Mouse (Mus musculus) cerebellum, adult 11-12 months (tissue): ENCODE data around the gene Gm20388.
"Not testable (repeated sequence)": the region's sequence is repeated elsewhere in the genome, so short reads cannot be mapped to it uniquely, and the experiment has no call there.

Experiments
- DNase-seq: peaks from one replicate; pipeline ENCODE4 v3.0.0; 2022

Gm20388 gene

DNA sequence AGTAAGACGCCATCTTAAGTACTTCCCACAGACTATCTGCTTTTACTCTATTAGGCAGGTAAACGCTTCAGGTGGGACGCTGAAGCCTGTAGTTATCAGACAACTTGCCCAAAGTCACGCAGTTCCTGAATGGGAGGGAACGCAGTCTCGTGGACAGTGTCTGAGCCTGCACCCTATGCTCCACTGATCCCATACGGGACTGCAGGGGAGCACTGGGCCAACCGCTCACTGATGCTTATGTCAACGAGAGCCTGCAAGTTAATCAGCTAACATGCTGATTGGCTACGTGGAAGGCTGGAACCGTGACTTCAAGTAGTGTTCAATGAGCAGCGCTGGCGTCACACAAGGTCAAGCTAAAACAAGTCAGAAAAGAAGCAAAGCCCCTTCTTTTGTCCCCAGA is 4109.1 kb downstream of the Gm20388 start:
- DNase-seq = peak; percentile 19

DNA sequence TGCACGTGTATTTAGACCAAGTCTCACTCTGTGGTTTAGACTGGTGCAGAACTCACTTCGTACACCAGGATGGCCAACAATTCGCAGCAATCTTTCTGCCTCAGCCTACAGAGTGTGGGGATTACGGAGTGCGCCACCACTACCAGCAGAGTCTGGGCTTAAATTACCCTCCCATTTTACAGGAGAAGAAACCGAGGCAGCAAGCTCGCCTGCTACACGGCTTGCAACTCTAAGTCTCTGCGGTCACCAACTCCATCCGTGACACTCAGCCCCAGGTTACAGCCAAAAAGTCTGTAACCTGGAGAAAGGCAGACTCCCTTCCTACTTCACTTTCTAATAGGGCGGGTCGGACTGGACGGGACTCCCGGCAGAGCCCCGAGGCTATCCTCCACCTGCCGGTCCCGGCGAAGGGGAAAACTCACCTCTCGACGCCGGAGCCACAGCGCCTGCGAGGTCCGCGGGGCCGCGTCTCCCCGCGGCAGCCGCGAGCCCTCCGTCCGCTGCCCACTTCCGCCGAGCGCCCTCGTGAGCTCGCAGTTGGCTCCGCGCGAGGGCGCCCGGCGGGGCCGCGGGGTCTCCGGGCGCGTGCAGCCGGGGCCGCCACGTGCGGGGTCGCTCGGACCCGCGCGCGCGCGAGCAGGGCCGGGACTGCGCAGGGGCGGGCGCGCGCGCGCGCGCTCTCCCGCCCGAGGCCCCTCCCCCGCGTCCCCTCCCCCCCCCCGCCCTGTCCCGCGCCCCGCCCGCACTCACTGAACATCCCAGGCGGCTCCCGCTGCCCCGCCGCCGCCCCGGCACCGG is 4110.0 kb downstream of the Gm20388 start:
- DNase-seq = peak; percentile 59

GRCm38 (mm10) chr8:124021237-124022227 is 4110.9 kb downstream of the Gm20388 start, which contains the start of the genes Taf5l and Urb2:
Gene Taf5l, minus strand, starts transcription at chr8:124021397.
Gene Urb2, plus strand, starts transcription at chr8:124021508.
- DNase-seq = peak; percentile 92

GRCm38 (mm10) chr8:124026265-124026664 is 4115.6 kb downstream of the Gm20388 start:
- DNase-seq = not testable (repeated sequence)

GRCm38 (mm10) chr8:124027831-124028230 is 4117.2 kb downstream of the Gm20388 start:
- DNase-seq = peak; percentile 77

DNA sequence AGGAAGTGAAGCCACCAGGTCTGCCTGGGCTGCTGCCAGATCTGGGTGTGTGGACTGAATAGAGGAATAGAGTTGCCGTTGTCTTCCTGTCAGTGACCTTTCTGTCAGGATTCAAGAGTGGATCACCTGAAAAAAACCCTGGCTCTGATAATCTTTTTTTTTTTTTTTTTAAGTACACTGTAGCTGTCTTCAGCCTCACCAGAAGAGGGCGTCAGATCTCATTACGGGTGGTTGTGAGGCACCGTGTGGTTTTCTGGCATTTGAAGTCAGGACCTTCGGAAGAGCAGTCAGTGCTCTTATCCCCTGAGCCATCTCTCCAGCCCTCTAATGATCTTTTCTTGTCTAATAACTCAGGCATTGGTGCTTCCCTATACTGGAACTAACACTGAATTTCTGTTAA is 4122.8 kb downstream of the Gm20388 start:
- no peak for DNase-seq

DNA sequence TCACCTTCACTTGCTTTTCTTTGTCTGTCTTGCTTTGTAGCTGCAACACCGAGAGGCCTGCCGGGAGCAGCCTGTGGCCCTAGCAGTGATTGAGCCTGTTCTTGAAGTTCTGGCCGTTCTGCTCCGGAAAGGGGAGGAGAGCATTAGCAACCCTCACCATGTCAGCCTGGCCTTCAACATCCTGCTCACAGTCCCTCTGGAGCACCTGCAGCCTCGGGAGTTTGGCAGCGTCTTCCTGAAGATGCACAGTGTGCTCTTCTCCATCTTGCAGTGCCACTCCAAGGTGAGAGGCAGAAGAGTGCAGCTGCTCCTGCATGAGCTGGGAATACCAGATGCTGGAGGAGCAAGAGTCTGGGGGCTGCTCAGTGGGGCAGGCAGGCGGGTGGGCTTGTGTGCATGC is 4127.5 kb downstream of the Gm20388 start:
- no peak for DNase-seq

DNA sequence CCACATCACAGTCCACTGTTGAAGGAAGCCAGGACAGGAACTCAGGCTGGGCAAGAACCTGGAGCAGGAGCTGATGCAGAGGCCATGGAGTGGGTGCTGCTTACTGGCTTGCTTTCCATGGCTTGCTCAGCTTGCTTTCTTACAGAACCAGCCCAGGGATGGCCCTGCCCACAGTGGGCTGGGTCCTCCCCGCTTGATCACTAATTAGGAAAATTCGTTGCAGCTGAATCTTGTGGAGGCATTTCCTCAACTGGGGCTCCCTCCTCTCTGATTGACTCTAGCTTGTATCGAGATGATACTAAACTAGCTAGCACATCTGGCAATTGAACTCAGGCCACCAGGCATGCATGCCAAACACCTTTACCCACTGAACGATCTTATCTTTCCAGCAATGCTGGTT is 4128.7 kb downstream of the Gm20388 start:
- no peak for DNase-seq

DNA sequence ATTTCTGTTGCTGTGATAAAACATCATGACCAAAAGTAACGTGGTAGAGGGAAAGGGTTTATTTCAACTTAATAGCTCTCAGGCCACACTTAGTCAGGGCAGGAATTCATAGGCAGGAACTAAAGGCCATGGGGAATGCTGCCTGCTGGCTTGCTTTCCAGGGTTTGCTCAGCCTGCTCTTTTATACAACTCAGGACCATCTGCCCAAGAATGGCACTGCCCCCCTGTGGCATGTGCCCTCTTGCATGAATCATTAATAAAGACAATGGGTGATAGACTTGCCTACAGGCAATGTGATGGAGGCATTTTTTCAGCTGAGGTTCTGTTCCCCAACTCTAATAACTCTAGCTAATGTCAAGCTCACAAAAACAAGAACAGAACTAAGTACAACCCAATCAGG is 4131.6 kb downstream of the Gm20388 start:
- no peak for DNase-seq

DNA sequence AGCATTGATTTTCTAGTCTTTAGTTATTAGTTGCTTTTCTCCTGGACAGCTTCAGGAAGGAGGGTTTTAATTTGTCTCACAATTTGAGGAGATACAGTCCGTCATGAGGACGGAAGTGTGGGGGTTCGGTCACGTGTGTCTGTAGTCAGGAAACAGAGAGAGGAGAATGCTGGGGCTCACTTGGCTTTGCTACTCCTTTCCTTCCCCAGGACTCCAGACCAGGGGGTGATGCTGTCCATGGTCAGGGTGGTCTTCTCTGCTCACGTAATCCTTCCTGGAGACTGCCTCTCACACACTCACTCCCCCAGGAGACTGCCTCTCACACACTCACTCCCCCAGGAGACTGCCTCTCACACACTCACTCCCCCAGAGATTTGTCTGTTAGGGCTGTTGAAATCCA is 4133.8 kb downstream of the Gm20388 start:
- no peak for DNase-seq

DNA sequence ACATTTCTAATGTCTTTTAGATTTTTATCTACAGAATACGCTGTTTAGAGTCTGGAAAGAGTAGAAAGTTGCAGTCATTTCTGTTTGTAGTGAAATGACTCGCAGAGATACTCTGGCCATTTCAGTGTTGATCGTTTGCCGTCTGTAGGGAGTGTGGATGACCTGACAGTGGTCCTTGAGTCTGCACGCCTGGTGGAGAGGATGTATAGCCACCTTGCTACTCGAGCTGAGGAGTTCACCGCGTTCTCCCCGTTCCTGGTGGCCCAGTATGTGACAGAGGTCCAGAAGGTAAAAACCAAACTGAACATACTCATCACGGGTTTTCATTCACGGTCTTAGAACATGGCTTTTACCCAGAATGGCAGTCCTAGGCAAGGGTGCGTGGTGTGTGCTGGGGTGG is 4134.3 kb downstream of the Gm20388 start:
- no peak for DNase-seq

GRCm38 (mm10) chr8:124045856-124046255 is 4135.2 kb downstream of the Gm20388 start:
- DNase-seq = no peak

GRCm38 (mm10) chr8:124052110-124052509 is 4141.5 kb downstream of the Gm20388 start:
- peak; percentile 53 for DNase-seq

DNA sequence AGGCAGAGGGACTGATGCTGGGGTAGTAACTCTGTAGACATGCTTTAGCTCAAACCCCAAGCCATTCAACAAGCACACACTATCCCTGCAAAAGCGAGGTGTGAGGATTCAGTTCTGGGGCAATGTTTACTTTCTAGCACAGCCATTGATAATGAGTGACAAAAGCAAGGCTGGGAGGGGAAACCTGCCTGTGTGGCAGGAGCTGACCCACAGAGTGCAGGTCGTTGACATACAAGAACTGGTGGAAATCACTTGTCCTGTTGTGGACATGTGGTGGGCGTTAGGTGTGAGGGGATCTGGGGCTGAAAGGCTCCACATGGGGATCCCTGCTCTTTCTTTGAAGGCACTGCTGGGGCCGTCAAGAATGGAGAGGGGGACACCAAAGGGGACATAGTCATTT is 4141.9 kb downstream of the Gm20388 start:
- no peak for DNase-seq

- no peak for DNase-seq
These were observed 4146.4 kb downstream of the Gm20388 start for GRCm38 (mm10) chr8:124056832-124057655.

DNA sequence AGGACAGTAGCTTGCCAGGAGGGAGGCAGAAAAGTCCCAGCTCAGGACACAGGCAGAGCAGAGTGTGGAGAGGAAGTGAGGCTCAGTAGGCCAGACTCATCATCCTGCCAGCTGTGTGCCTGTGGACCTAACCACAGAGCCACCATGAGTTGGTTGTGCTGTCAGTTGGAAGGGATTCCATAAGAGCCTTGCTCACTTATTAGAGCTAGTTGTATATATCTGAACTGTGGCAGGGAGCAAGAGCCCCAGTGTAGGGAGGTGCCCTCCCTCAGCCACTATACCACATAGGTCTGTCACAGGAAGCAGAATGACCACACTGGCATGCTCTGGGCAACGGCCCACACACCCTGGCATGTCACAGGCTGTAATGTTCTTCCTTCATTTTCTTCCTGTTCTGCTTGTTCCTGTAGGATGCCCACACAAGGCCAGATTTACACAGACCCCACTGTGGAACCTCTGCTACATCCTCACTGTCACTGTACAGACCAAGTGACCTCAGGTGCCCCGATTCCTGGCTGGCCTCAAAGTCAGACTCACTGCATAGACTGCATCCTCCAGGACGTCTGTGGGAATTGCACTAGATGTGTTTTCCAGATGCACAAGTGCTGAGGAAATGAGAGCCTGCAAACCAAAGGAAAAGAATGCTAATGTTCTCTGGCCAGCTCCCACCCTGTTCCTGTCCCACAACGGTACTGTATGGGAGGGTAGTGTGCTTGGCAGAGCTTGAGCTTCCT is 4155.9 kb downstream of the Gm20388 start:
- no peak for DNase-seq

DNA sequence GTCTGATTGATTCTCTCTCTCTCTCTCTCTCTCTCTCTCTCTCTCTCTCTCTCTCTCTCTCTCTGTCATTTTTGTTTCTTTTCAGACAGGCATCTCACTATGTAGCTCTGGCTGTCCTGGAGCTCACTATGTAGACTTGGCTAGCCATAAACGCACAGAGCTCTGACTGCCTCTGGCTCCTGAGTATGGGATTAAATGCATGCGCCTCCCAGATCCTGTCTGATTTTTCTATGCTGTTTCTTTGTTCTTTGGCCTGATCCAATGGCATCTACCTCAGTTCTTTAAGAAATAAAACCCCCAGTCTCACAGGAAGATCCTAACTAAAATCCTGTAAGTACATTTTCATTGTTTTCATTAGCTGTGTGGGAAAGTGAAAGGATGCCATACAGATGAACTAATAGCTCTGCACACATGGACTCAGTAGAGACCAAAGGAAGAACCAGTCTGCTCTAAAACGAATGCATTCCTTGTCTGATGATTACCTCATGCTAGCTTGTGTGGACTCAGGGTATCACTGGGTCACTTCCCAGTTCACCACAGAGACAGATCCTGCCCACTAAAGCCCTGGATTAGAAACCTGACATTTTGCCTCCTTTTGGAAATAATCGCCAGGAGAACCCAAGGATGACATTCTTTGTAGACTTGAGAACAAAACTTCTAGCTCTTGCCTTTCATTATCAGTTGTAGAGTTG is 4156.6 kb downstream of the Gm20388 start:
- DNase-seq = no peak

- DNase-seq = no peak
These were observed 4160.0 kb downstream of the Gm20388 start for GRCm38 (mm10) chr8:124070363-124071324.

DNA sequence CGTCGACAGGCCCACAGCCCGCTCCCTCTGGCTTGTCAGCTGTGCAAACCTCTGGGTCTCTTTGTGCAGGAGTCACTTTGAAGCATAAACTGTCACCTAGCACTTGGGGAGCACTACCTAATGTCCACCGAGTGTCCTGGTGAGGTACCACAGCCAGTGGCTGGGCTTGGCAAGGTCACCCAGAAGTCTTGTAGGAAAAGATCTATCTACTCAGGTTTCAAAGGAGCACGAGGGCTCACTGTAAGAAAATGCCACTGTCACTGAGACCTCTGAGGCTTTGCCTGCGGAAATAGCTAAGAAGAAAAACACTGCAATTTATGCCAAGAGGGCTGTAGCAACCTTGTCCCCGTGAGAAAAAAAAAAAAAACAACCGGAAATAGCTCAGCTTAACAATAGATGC is 4165.3 kb downstream of the Gm20388 start:
- no peak for DNase-seq

DNA sequence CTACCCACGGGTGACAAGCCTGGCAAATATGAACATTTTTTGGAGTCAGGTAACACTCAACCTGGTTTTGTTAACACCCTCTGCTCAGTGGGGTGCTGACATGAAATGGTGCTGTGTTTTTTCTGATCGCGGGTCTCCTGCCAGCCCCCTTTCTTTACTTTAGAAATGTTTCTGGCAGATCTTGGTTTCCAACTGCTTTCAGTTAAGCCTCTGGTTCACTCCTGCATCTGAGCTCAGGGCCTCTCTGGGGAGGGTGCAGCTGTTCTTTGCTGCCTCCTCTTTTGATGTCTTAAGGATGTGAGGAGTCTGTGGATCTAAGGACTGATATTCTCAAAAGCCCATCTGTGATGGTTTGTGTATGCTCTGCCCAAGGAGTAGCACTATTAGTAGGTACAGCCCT is 4165.8 kb downstream of the Gm20388 start:
- DNase-seq = no peak
